ENCODE assay signal across 10 mouse cellular contexts in genomic region chrX:152146691-152147090, GRCm38 (mm10). TPM values are rescaled to one million over a fixed set of nuclear protein-coding genes. Genes with fewer than 3 reads are reported as not detected.
A peak's percentile ranks its signal among the peaks of the same experiment; 100 is the strongest.
DNase-seq lines count a peak whose midpoint lies in the region; ATAC-seq and TF ChIP-seq lines count a peak whose summit lies in the region.
"Had no signal": no experiment of that assay in that cellular context is flagged by ENCODE, and none has a peak within 500 bp of the region (broad histone marks: within the 10 kb centered on the region; RNA-seq: fewer than 3 reads in every experiment).

No protein-coding gene starts in this region.

- H3K36me3 ChIP-seq in forebrain, embryonic 16.5 days (ENCODE audit: control insufficient read depth, insufficient read depth), result no peaks in the 10 kb centered on the region
- H3K36me3 ChIP-seq in forebrain, embryonic 14.5 days (ENCODE audit: control insufficient read depth, insufficient read depth, low read length), result no peaks in the 10 kb centered on the region
- H3K36me3 ChIP-seq in midbrain, embryonic 16.5 days (ENCODE audit: control insufficient read depth, insufficient read depth, low read length), result no peaks in the 10 kb centered on the region

- no peak overlapping the region; the same call in 1 of the 2 replicates for H3K4me3 ChIP-seq in forebrain, embryonic 16.5 days (replicated peaks; ENCODE audit: low read length)
- no peak overlapping the region for H3K4me3 ChIP-seq in forebrain, embryonic 14.5 days (ENCODE audit: low read depth, low read length)
- peak overlapping the region; percentile 72 for H3K4me3 ChIP-seq in layer of hippocampus, adult 2 months
- H3K4me3 ChIP-seq in midbrain, embryonic 16.5 days (ENCODE audit: low read depth, low read length), result no peak overlapping the region

- no peaks in the 10 kb centered on the region for H3K9me3 ChIP-seq in forebrain, embryonic 16.5 days (ENCODE audit: control insufficient read depth, low read length)
- H3K9me3 ChIP-seq in forebrain, embryonic 14.5 days (replicated peaks; ENCODE audit: control insufficient read depth, low read length), result no peaks in the 10 kb centered on the region
- no peaks in the 10 kb centered on the region for H3K9me3 ChIP-seq in midbrain, embryonic 16.5 days (replicated peaks; ENCODE audit: control insufficient read depth, low read length, poor library complexity, severe bottlenecking)

- no peak overlapping the region for H3K27ac ChIP-seq in forebrain, embryonic 16.5 days (ENCODE audit: low read length)
- no peak overlapping the region for H3K27ac ChIP-seq in forebrain, embryonic 14.5 days (ENCODE audit: low read depth, low read length)
- H3K27ac ChIP-seq in layer of hippocampus, adult 2 months, result peak overlapping the region; percentile 91
- no peak overlapping the region for H3K27ac ChIP-seq in midbrain, embryonic 16.5 days (ENCODE audit: low read length)

- H3K9ac ChIP-seq in forebrain, embryonic 16.5 days (replicated peaks; ENCODE audit: low read depth, low read length), result no peak overlapping the region
- no peak overlapping the region for H3K9ac ChIP-seq in forebrain, embryonic 14.5 days (ENCODE audit: low read length)
- no peak overlapping the region for H3K9ac ChIP-seq in midbrain, embryonic 16.5 days (ENCODE audit: low read depth, low read length)
- H3K9ac ChIP-seq: liver, postnatal 0 days had no signal

- peaks cover 21% of the 10 kb centered on the region; the same call in 1 of the 2 replicates for H3K27me3 ChIP-seq in forebrain, embryonic 16.5 days (replicated peaks; ENCODE audit: control insufficient read depth, insufficient read depth, low read length)
- H3K27me3 ChIP-seq in forebrain, embryonic 14.5 days (replicated peaks; ENCODE audit: control insufficient read depth, insufficient read depth, low read length), result peaks cover 14% of the 10 kb centered on the region
- H3K27me3 ChIP-seq in midbrain, embryonic 16.5 days (ENCODE audit: control insufficient read depth, insufficient read depth, low read depth, low read length), result peaks cover 35% of the 10 kb centered on the region

- H3K4me1 ChIP-seq in forebrain, embryonic 16.5 days (replicated peaks; ENCODE audit: control insufficient read depth, insufficient read depth, low read length), result peaks cover 10% of the 10 kb centered on the region
- H3K4me1 ChIP-seq in forebrain, embryonic 14.5 days (ENCODE audit: control insufficient read depth, insufficient read depth, low read length), result no peaks in the 10 kb centered on the region
- peaks cover 18% of the 10 kb centered on the region for H3K4me1 ChIP-seq in midbrain, embryonic 16.5 days (ENCODE audit: control insufficient read depth, insufficient read depth, low read length)

- no peak for DNase-seq in forebrain, embryonic 14.5 days (ENCODE audit: low spot score)
- no peak for DNase-seq in layer of hippocampus, adult 2 months (ENCODE audit: low spot score in 2 of 2)
- no peak for DNase-seq in layer of hippocampus, adult 18-20 months (ENCODE audit: low spot score in 2 of 2)
- peak; percentile 60 for DNase-seq in cerebellum, postnatal 14 days
- DNase-seq in urinary bladder, postnatal 4 days (ENCODE audit: low spot score in 2 of 2), result no peak
- DNase-seq in lung, postnatal 10 days, result no peak

- WGBS in forebrain, embryonic 16.5 days, result 82% methylated on average over 2 of the region's 2 CpGs
- WGBS in forebrain, embryonic 14.5 days, result 69% methylated on average over 2 of the region's 2 CpGs
- WGBS in midbrain, embryonic 16.5 days, result 71% methylated on average over 2 of the region's 2 CpGs

- no peak for ATAC-seq in forebrain, embryonic 16.5 days
- ATAC-seq in forebrain, embryonic 14.5 days, result no peak
- ATAC-seq in midbrain, embryonic 16.5 days, result no peak
- ATAC-seq: activated CD4-positive, CD25-positive, alpha-beta regulatory T cell, adult 4 months; liver, postnatal 0 days had no signal

- TF ChIP-seq CTCF in layer of hippocampus, adult 2 months (conservative IDR thresholded peaks at IDR 0.05), result no peak

- peak overlapping the region; percentile 77 for H3K4me2 ChIP-seq in forebrain, embryonic 16.5 days (ENCODE audit: low read length)
- no peak overlapping the region for H3K4me2 ChIP-seq in forebrain, embryonic 14.5 days (ENCODE audit: low read length)
- peak overlapping the region; percentile 55 for H3K4me2 ChIP-seq in midbrain, embryonic 16.5 days (ENCODE audit: low read length)

RNA-seq across cellular contexts. Expression of gene Iqsec2, which starts 2.6 kb away (rescaled TPM):
- polyA plus RNA-seq in forebrain, embryonic 16.5 days (2015; fragmentation: Nextera tagmentation; extraction: Ambion mirVana), result 4.1 and 5.8 TPM in 2 replicates
- polyA plus RNA-seq in forebrain, embryonic 14.5 days (2014; fragmentation: Nextera tagmentation; extraction: Ambion mirVana), result 4.6 and 5.5 TPM in 2 replicates
- total RNA-seq in layer of hippocampus, adult 2 months (2021), result 100 to 1,000 TPM; 177 to 179 TPM
- 100 to 1,000 TPM; 157 to 175 TPM for total RNA-seq in layer of hippocampus, adult 18-20 months (2021)
- polyA plus RNA-seq in midbrain, embryonic 16.5 days (2015; fragmentation: Nextera tagmentation; extraction: Ambion mirVana), result 4.9 and 5.1 TPM in 2 replicates
- polyA plus RNA-seq: activated CD4-positive, CD25-positive, alpha-beta regulatory T cell, adult 4 months had no signal

Comparison
In these comparisons a context has a peak if more than half of its experiments do, and no peak if none do; other contexts are left out.
1. DNase-seq: peak in cerebellum, postnatal 14 days (2 of 2); none in forebrain, embryonic 14.5 days (single experiment), layer of hippocampus, adult 2 months (0 of 2), layer of hippocampus, adult 18-20 months (0 of 2), urinary bladder, postnatal 4 days (0 of 2) and lung, postnatal 10 days (single experiment).